Mouse (Mus musculus) urinary bladder, postnatal 36 days (tissue): ENCODE measurements around the gene Mogat2.

Experiments
- DNase-seq, 2 experiments: peaks; one replicate each; pipeline ENCODE4 v3.0.0; 2022; ENCODE audit warnings: low spot score in 2 of 2, mixed read lengths in 1 of 2

Gene Mogat2

GRCm38 (mm10) chr7:99235657-99236056 lies 2.8 kb downstream of the Mogat2 start:
- DNase-seq: no peak

GRCm38 (mm10) chr7:99234916-99235315 lies 3.5 kb downstream of the Mogat2 start:
- DNase-seq: no peak

- no peak for DNase-seq
These were observed 5.8 kb downstream of the Mogat2 start for GRCm38 (mm10) chr7:99232571-99232970.

DNA sequence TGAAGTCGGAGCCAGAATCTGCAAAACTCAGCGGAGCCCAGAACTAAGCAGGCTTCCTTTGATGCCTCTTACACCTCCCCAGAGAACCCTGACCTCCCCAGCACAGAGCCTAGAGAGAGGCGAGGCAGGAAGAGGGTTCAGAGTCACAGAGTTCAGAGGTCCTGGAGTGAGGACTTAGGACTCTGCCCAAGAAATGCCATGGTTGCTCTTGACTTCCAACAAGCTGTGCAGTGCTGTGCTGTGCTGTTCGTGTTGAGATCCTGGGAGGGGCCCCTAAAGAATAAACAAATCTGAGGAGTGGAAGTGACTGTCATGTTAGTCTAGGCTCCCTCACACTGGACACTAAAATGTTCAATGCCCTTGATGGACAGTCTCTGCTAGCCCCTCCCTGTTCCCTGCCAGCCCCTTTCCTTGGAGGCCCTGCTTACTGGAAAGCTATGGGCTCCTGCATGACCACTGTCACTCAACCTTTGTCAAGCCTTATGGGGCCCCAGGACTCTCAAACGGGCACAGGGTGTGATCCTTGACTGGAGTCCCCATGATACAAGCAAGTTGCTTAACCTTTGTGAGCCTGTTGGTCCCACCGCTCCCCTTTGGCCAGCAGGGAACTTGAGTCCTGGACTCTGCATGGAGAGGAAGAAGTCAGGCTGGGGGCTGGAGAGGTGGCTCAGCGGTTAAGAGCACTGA lies 8.2 kb downstream of the Mogat2 start:
- DNase-seq: no peak

- peak; percentile 49 to 63 for DNase-seq
These were observed 9.0 kb downstream of the Mogat2 start for GRCm38 (mm10) chr7:99229411-99229810.

GRCm38 (mm10) chr7:99228825-99229224 lies 9.6 kb downstream of the Mogat2 start:
- no peak for DNase-seq

GRCm38 (mm10) chr7:99227267-99227666 lies 11.2 kb downstream of the Mogat2 start:
- no peak for DNase-seq

DNA sequence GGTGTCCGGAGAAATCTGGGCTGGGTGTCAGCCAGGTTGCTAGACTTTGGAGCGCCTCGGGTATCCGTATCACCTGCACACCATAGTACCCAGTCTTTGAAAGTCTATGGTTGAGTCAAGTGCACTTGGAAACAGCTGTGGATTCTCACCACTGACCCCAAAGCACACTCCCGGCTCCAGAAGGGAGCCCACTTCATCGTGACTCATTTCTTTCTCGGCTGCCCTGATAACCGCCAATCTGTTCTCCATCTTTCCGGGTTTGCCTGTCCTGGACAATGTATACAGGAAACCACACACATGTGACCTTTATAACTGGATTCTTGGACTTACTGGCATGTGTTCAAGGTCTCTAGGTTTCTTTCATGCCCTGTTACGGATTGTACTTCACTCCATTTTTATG lies 11.8 kb downstream of the Mogat2 start:
- DNase-seq: no peak

- no peak for DNase-seq
These were observed 13.0 kb downstream of the Mogat2 start for GRCm38 (mm10) chr7:99225421-99225820.

GRCm38 (mm10) chr7:99224648-99225190 lies 13.7 kb downstream of the Mogat2 start:
- DNase-seq: no peak

GRCm38 (mm10) chr7:99224225-99224624 lies 14.2 kb downstream of the Mogat2 start:
- no peak for DNase-seq

- no peak for DNase-seq
These were observed 20.9 kb downstream of the Mogat2 start for GRCm38 (mm10) chr7:99217338-99218074.

DNA sequence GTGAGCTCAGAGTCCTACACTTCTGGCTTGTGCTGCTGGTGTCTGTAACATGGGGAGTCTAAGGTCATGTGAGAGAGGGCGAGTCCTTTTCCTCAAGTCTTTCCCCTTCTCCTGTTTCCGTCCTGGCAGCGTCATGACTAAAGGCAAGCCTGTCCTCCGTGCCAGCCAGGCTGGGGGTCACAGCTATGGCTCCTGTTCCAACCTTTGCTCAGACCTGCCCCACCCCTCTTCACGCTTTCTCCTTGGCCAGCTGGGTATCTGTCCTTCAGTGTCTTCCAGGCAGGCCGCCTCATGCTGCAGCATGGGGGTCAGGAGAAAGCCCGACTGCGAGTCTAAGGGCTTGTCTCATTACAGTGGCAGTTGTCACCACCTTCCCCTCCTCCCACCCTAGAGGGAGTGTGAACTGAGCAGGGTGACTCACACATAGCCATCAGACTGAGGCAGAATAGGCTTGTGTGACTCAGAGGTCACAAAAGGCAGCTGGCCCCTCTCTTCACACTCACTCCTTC lies 23.0 kb downstream of the Mogat2 start:
- peak; percentile 62 to 67 for DNase-seq

DNA sequence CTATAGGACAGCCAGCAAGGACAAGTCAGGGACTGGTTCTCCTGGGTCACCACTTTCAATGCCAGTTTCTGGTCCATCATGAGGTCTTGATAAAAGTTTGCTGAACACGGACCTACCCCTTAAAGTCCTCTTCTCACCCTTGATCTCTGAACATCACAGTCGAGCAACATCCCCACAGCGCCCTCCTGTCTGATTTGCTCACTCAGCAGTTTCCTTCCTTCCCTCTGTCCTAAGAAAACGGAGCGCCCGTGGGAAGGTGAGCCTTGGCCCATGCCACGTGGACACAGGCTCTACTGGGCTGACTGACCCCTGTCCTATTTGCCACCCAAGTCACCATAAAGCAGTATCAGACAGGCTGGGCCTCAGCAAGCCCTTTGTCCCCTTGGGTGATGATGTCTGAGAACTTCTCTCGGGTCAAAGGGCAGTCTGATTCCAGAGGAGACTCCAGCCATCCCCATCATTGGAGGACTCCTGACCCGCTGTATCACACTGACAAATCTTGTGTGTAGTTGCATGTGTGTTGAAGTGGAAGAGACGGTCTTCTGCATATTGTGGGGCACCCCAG lies 23.7 kb downstream of the Mogat2 start:
- DNase-seq: no peak

- no peak for DNase-seq
These were observed 24.7 kb downstream of the Mogat2 start for GRCm38 (mm10) chr7:99213686-99214085.

DNA sequence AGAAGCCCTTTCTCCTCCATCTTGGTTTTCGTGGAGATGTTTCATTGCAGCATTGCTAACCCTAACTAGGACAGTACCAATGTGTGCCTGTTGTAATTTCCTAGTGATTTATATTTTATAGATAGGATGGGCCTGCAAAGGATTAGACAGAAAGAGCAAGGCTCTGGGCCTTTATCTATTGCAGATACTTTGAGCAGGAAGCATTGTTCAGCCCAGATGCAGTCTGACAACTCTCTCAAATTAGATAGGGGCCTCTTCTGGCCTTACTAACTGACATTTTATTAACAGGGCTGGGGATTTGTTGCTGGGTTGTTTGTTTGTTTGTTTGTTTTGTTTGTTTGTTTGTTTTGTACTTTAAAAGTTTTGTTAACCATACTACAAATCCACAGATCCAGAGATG lies 25.4 kb downstream of the Mogat2 start:
- DNase-seq: no peak

DNA sequence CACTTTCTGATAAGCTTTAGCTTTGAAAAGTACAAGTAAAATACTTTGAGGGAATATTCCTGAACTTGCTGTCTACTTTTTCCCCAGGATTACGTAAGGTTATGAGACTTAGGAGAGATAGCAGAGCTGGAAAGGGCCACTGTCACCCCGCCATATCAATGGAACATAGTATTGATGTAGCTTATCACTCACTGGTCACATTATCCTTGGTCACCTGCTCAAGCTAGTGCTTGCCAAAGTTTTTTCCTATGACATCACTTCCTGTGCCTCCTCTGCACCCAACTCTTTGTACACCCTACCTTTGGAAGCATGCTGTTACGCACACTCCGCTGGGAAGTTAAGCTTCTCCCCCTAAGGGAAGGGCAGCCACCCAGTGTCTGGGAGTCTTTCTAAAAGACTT lies 29.7 kb downstream of the Mogat2 start:
- no peak for DNase-seq

- no peak for DNase-seq
These were observed 32.1 kb downstream of the Mogat2 start for GRCm38 (mm10) chr7:99206364-99206763.

- no peak for DNase-seq
These were observed 36.3 kb downstream of the Mogat2 start for GRCm38 (mm10) chr7:99202163-99202562.

GRCm38 (mm10) chr7:99200290-99200689 lies 38.1 kb downstream of the Mogat2 start:
- DNase-seq: peak; percentile 51 to 73

DNA sequence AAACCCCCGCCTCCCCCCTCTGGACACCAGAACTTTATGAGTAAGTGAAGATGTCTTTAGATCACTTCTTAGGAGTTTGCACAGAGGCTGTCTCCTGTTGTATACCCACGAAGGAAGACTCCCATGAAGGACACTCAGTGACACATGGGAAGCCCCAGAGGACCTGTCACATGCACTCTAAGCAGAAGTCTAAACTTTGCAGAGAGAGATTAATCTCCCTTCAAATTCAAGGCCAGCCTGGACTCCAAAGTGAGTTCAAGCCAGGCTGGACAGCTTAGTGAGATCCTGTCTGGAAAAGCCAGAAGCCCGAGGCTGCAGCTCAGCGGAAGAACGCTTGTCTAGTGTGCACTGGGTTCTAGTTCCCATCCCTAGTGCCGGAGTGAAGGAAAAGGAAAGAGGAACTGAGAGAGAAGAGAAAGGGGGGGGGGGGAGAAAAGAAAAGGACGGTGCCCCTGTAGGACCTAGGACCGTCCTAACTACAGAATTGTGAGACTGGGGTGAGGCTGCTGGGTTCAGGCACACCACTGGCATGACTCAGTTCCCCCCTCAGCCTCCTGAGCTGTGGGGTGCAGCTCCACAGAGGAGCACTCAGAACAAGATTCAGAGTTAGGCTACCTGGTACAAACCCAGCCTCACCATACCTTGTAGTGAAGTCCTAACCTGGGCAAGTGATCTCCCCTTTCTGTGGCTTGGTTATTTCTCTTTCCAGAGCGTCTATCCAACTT lies 38.8 kb downstream of the Mogat2 start:
- no peak for DNase-seq

- no peak for DNase-seq
These were observed 39.6 kb downstream of the Mogat2 start for GRCm38 (mm10) chr7:99198811-99199210.
